Mouse (Mus musculus) spleen, adult 12 weeks (tissue): ENCODE results near the gene Helz2.

Source experiments
- DNase-seq: peaks from one replicate; pipeline ENCODE4 v3.0.0; 2022; ENCODE audit warnings: low spot score

Gene Helz2

DNA sequence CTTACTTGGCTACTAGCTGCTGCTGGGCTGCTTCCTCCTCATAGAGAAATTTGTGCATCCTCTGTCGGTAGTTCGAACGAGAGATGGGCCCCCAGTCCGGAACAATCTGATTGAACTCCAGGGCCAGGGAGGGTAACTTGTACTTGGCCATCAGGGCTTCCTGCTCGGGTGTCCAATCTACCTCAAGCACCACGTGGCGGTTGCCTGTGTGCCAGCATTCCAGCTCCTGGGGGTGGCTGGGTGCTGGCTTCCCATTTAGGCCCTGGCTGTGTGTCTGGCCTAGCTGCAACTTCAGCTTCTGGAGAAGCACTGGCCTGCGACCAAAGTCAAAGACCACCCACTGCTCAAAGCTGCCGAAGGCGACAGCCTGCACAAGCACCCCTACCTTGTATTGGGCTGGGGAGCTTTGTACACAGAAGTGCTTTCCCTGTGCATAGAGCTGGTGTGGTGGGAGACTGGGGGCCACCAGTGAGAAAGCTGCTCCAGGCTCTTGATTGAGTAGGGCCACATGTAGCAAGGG lies 3.7 kb downstream of the Helz2 start:
- no peak for DNase-seq

DNA sequence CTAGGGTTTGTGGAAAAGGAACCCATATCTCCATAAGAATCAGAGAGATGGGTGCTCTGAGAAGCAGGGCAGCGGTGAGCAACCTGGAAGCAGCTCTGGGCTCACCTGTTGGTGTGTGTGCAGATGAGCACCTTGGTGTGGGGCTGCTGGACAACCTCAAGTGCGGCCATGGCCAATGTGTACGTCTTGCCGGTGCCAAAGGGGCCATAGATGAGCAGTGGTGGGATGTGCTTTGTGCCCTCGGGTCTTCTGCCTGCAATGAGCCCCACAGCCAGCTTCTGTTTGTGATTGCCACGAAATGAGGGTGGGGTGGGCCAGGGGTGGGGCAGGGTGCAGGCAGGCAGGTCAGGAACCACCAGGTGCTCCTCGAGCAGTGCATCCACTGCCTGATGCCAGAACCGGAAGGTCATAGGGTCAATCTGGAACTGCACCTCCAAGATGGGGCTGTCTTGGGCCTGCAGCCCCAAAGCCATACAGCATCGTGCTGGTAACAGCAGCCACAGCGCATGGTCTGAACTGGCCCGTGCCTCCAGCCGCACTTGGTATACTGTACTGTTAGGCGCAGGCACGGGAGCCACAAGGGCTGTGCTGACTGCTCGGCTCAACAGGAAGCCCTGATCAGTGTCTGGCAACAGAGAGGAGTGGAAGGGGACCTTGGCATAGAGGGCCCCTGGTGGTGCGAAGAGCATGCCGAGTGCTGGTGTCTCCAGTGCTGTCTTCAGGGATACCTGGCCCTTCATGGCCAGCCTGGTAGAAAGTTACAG lies 4.4 kb downstream of the Helz2 start:
- no peak for DNase-seq

DNA sequence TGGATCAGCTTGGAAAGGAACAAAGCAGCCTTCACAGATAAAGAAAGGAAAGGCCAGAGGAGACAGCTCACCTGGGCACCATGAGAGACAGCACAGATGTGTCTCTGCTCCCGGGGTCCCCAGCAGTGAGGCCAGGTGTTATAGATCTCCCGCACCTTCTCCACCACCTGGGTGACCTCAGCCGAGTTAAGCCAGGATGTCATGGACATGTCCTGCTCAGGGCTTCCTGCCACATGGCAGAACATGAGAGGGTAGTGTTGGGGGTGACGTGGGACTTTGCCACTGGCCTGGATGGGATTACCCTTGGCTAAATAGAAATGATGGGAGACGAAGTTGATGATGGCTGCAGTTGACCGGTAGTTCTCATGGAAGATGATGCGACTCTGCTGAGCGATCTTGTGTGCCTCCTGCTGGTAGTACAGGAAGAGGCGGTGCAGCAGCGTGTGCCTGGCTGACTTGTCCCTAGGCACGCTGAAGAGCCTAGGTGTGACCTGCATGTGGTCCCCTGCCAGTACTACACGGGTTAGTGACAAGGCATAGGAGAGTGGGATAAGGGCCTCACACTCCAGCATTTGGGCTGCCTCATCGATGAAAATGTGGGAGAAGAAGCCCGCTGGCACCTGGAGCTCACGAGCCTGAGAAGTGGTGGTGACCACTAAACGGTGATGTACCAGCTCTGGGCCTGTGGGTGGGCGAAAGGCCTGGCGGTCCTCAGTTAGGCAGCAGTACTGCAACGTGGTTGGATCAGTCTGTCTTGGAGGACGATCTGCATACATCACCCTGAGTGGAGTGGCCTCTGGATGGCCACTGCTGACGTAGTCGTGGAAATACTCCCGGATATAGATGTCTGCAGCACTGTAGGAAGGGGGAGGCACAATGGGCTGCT lies 5.9 kb downstream of the Helz2 start:
- no peak for DNase-seq

DNA sequence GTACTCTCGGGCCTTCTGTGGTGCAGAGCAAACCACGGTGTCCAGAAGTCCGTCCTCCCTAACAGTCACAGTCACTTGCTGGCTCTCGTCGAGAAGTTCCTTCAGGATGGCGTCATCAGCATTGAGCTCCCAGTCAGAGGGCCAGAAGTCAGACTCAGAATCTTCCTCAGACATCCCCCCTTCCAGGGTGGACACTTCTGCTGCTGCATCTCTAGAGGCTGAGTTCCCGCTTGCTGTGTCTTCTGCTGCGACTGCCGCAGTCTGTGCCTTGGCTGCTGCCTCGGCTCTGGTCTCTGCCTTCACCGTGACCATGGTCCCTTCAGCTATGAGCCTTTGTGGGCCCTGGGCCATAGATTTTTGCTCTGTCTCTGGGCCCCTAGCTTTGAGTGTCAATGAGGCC lies 7.1 kb downstream of the Helz2 start:
- DNase-seq = no peak

DNA sequence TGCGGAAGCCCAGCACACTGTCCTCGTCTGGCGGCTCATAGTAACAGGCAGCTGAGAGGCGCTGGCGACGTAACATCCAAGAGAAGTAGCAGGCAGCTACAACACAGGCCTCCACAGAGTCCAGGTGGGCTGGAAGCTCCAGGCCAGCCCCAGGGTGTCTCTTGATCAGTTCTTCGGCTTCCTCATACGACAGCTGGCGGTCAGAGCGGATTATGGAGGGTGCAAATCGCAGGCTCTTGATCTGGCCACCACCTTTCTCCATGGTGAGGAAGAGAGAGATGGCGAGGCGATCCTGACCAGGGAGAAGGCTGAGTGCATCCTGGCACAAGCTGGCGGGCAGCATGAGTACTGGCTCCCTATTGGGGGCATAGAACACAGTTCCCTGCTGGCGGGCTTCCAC lies 8.4 kb downstream of the Helz2 start:
- no peak for DNase-seq

DNA sequence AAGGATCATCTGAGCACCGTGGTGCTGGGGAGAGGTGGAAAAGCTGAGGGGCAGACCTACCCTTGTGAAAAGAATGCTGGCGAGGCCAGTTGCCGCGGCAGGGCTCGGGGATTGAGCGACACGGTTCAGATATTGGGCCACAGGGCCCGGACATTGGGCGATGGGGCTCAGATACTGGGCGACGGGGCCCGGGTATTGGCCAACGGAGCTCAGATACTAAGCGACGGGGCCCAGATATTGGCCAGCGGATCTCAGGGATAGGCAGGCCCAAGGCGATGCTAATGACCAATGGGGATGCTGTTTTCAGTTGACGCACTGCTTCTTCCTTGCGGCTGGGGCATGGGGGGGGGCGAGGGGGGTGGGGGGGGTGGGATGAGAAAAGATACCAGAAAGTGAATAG lies 10.7 kb downstream of the Helz2 start:
- DNase-seq = no peak

DNA sequence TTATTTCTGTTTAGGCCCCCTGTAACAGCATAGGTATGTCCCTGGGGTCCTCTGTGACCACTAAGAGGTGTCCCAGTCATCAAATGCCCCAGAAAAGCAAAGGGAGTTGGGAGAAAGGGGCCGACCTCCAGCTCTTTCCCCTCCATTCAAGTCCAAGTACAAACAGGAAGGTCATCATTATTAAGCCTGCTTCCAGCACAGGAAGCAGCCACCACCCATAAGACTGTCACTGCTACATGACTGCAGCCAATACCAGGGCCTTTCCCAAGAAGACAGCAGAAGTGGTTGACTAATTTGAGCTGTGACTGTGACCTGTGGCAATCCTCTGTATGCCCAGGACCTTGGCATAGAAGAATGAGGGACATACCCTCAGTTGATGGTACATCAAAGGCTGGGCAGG lies 13.5 kb downstream of the Helz2 start:
- DNase-seq = no peak

DNA sequence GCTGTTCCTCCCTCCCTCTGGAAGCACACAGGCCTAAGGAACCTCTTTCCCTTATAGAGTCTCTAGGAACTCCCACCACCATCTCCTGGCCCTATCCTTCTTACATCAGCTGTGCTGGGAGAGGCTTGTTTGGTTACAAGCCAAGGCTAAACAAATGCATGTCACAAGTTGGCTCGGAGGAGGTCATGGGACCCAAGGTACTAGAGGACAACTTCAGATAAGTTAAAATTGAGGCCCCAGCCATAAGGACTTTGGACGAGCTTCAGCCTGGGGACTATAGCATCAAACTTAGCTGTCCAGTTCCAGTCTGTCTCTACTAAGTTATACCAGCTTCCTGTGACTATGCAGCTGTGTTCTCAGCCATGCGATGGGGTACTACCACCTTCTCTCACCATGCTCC lies 14.7 kb downstream of the Helz2 start:
- DNase-seq = no peak

DNA sequence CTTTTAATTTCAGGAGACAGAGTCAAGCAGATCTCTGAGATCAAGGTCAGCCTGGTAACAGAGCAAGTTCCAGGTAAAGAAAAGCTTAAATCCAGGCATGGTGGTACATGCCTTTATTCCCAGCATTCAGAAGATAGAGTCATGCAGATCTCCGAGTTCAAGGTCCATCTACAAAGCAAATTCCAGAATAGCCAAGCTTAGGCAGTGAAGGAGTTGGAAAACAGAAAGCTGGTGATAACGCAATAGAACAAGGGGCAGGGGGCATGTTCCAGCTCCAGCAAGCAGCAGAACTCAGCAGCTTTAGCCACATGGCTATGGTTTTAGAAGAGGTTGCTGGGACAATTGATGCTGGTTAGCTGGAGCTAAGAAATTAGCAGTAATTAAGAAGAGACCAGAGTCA lies 16.8 kb downstream of the Helz2 start:
- DNase-seq = no peak

DNA sequence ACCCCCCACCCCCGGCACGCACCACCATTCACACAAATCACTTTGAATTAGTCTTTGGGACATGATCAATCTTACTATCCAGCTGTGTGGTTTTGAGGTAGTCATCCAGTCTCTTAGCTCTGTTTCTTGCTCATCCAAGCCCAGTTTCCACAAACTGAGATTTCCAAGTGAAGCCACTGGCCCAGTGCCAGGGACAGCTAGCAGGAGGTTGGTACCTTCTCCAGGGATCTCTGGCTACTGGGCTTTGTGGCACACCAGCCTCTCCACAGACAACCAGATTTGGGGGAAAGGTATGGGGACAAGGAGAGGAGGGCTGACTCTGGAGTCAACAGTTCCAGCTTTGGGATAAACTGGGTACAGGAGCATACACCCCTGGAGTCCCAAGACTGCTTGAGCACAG lies 21.5 kb downstream of the Helz2 start:
- DNase-seq = no peak

DNA sequence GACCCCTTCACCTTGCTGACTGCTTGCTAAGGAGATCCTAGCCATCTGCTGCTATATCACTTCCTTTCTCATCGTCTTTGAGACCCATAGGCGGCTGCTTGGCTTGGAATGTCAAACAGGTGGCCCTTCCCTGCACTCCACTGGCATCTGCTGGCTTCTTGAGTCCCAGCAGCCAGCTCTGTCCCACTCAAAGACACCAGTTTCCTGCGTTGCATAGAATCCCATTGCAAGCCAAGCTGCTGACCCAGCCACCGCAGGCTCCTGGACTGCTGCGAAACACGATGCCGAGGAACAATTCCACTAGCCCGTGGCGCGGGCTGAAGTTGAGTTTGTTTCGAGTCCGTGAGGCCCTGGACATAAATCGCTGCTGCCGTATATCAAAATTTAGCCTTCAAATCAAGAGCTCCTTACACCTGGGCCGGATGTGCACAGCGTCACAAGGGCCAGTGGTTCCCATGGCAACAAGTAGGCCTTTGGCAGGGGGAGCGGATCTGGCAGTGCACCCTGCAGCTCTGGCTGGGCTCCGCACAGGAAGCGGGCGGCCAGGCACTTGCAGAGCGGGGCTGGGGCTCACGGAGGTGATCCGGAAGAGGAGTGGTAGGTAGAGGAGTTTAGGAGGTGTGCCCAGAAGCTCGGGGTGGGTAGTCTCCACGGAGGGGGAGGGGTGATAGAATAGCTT lies 22.1 kb downstream of the Helz2 start, which contains the start of gene Fndc11:
Fndc11 (plus strand) TSS at position 476 of the 679 bp plus-strand sequence.
- DNase-seq = peak; percentile 70

DNA sequence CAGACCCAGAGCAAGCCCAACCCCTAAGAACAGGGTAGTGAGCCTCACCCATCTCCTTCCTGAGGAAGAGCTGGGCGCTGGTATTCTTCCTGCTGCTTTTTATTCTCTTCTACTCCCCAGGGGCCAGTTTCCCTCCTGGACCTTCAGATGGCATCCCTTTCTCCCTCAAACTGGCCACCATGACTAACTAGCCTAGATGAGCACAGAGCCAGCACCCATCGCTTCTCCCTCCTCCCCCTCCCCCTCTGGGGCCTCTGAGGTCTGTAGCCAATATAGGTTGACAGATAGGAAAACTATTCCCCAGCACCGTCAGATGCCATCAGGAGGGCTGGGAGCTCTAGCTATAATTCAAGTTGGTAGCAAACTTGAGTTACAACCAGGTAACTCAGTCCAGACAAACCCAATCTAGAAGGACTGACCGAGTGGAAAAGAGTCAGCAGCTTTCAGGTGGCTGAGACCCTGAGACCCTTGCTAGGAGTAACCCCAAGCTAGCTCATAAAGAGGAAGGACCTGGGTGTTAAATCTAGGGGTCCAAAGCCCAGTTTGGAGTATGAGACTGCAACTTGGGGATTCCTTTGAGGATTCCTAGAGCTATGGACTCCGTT lies 22.8 kb downstream of the Helz2 start:
- no peak for DNase-seq

DNA sequence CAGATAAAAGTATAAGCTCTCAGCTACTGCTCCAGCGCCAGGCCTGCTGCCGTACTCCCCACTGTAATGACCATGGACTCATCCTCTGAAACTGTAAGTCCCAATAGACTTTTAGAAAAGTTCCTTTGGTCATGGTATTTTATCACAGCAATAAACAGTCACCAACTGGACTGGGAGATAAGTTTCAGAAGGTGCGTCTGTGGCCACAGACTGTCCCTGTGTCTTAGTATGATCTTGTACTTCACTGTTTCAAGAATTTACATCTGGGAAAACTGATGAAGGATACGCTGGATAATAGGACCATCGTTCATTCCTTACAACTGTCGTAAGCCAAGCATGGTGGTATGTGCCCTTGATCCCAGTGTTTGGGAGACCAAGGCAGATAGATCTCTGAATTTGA lies 25.8 kb downstream of the Helz2 start:
- no peak for DNase-seq

DNA sequence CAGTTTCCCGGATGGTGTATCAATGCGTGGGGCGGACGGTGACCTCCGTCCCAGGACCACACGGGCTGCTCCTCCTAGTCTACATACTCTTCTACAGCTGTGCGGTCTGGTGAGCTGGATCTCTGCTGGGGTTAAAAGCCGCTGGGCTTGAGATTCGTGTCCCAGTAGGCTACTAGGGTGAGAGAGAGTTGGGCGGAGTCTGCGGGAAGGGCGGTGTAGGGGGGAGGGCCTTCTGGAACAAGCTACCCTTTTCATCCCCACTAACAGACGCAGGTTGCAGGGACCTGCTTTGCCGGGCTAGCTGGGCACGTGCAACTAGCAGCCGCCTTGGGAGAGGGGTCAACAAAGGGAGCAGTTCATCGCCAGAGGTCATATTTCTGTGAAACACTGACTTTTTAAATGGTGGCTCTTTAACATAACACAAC lies 28.8 kb downstream of the Helz2 start, which contains the start of gene Srms:
Srms (minus strand) TSS at position 165 of the 425 bp plus-strand sequence.
- no peak for DNase-seq

DNA sequence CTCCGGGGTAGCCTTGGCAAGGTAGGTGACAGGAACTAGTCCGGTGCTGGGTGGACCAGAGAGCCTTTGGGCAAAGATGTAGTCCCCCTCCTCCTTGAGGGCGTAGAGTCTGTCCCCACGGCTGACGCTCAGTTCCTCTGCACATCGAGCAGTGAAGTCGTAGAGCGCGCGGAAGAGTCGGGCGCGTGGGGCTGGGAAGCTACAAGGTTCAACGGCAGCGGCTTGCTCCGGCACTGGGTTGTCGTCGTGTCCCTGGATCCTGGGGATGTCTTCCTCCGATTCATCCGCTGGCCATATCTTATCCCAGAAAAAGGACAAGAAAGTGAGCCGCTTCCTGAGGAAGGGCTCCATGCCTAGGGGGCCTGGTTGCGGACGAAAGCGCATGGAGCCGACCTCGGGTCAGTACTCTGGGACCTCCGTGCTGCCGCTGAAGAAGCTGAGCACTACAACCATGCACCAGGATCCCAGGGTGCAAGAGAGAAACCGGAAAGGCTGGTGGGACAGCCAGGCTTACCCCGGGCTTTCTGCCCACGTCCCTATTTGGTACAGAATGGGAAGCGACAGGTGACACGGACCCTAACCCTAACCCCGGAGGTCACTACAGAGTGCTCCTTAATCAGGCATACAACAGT lies 29.3 kb downstream of the Helz2 start:
- no peak for DNase-seq

DNA sequence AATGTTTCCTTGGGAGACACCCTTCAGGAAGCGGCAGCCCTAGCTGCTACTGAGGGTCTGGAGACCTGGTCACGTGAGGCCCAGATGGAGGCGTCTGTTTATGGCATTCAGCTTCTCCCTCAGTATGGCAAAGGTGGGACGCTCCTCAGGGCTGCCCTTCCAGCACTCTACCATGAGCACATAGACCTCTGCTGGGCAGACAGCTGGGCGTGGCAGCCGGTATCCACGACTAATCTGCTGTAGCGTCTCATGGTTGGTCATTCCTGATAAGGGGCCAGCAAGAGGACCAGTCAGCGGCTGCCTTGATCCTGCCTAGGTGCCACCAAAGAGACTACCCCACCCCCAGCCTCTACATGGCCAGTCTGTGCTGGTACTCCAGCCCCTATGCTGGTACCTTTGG lies 35.7 kb downstream of the Helz2 start:
- peak; percentile 42 for DNase-seq

DNA sequence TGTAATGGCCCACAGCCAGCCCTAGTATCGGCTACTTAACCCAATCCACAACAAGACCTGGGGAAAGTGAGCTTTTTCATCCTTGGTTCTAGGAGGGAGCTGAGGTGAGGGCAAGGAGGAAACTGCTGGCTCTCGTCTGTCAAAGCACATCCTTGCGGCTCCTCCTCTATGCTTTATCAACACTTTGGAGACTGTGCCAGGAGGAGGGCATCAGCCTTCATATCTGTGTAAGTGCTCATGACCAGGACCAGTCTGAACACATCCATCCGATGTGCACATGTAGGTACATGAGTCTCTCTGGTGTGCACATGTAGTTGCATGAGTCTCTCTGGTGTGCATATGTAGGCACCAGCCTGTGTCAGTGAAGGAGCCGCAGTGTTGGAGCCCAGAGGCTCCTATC lies 36.1 kb downstream of the Helz2 start:
- no peak for DNase-seq

DNA sequence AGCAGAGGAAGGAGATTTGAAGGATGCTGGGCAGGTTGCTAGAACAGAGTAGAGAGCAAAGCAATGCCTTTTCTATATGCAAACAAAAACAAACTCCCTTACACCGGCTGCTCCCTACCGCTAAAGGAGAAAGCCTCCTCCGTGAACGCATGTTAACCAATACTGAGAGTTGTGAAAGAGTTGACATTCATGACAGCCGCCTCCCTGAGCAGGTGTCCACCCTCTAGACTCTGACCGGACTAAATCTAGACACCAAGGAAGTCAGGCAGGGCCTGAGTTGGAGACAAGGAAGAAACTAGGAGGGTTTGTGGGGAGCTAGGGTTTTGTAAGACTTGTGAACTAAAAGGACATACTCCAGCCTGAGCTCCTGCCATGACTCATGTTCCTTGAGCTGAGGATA lies 38.9 kb downstream of the Helz2 start:
- no peak for DNase-seq

DNA sequence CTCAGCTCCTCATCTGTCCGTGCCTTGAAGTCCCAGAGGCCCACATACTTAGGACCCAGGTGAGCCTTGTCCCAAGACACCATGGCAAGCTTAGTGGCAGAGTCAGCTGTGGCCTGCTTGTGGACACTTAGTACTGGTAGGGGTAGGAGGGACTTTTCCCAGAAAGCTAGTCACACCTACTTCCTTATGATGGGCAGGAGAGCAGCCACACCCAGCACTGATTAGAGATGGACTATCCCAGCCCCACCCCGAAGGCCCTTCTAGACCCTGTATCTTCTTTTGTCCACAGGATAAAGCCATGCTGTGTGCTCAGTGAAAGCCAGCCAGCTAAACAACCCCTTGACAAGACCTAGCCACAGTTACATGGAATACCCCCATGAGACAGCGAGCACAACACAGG lies 39.4 kb downstream of the Helz2 start, which contains the start of gene Ptk6:
Ptk6 (minus strand) TSS at position 368 of the 400 bp plus-strand sequence.
- DNase-seq = no peak

DNA sequence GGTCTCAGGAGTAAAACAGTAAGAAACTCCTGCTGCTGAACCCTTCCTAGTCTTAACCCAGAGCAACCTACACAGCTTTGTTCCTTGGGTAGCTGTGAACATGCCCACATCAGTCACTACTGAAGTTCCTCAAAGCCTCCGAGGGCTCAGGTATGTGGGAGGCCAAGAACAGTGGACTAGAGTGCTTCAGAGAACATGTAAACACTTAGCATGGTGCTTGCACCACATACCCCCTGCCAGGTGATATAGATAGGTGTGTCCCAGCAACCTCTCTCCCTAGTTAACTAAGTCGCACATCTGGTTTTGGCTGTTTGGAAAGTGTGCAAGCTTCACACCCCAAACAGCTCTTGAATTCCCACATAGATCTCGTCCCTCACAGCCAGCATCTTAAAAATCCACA lies 40.2 kb downstream of the Helz2 start:
- DNase-seq = no peak

DNA sequence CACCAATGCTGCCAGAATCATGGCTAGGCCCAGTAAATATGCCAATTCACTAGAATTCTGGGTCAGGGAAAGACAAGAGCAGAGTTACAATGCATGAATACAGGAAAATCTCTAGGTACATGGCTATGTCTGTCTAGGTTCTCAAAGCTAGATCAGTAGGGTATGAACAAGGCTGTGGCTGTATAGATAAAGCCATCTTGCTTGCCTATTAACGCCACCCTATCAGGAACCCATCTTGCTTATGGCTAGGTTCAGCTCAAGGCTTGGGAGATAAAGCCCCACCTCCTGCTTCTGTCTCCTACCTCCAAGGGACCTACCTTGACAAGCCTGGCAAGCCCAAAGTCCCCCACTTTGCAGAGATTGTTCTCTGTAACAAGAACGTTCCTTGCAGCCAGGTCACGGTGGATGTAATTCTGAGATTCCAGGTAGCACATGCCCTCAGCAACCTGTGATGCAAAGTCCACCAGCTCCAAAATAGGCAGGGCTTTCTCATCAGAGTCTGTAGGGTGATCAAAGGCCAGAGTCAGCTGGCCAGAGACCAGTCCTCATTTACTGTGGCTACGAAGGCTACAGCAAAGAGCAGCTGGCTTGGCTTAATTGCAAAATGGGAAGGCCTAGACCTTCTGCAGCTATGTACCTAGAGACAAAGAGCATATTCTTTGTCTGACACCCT lies 45.1 kb downstream of the Helz2 start:
- DNase-seq = no peak
